Mouse (Mus musculus): ENCODE results near the gene Ahdc1. TPM values are rescaled to one million over a fixed set of nuclear protein-coding genes. Genes with fewer than 3 reads are reported as not detected.
"Not testable (repeated sequence)": the region's sequence is repeated elsewhere in the genome, so short reads cannot be mapped to it uniquely, and the experiment has no call there.

Gene Ahdc1
- total and polyA plus RNA-seq, 3 experiments: 1.6 to 19.9 (median 8.4) TPM

- no peak overlapping the region for H3K4me2 ChIP-seq (ENCODE audit: insufficient read depth, low read depth, poor library complexity, severe bottlenecking)
- H3K79me2 ChIP-seq (replicated peaks; ENCODE audit: control insufficient read depth, extremely low read depth, insufficient read depth, poor library complexity, severe bottlenecking): no peaks in the 10 kb centered on the region
- dilution Hi-C loops (cut with MboI; ENCODE audit: extremely low pct_ligation_motif_present, extremely low pct_unique_long_range_greater_than_20kb, low sequenced_read_pairs): no loop called here
- peaks cover 5 to 26% of the 10 kb centered on the region in 2 experiments; a peak in 3 of 4 replicates for H3K4me1 ChIP-seq (ENCODE audit: control insufficient read depth in 1 of 2, insufficient read depth in 2 of 2)
- no peak overlapping the region for H3K4me3 ChIP-seq (replicated peaks in 1 of 3; ENCODE audit: low read depth in 2 of 3, low read length in 2 of 3, poor library complexity in 1 of 3)
- H3K36me3 ChIP-seq (replicated peaks in 1 of 2; ENCODE audit: control insufficient read depth in 1 of 2, insufficient read depth in 1 of 2, low read length in 1 of 2): no peaks in the 10 kb centered on the region
- in situ Hi-C loops (cut with MboI; ENCODE audit: low pct_ligation_motif_present, low pct_unique_long_range_greater_than_20kb, low sequenced_read_pairs): no loop called here
- H3K9me3 ChIP-seq (replicated peaks; ENCODE audit: low read length): no peaks in the 10 kb centered on the region
- DNase-seq (ENCODE audit: extremely low read depth): no peak
- no peak overlapping the region for H3K9ac ChIP-seq (ENCODE audit: insufficient read depth, low read depth)
- no peaks in the 10 kb centered on the region for H3K27me3 ChIP-seq (replicated peaks)
- no peak for TF ChIP-seq TBP (conservative IDR thresholded peaks at IDR 0.05; ENCODE audit: low read depth, low read length)
- TF ChIP-seq BHLHE40 (IDR thresholded peaks at IDR 0.05; ENCODE audit: low read depth, low read length): no peak
- no peak for TF ChIP-seq CHD1 (IDR thresholded peaks at IDR 0.05; ENCODE audit: low read depth, low read length)
- TF ChIP-seq GABPA (IDR thresholded peaks at IDR 0.05; ENCODE audit: insufficient replicate concordance, low read depth, low read length): no peak
- TF ChIP-seq E2F4 (IDR thresholded peaks at IDR 0.05; ENCODE audit: insufficient replicate concordance, low read depth, low read length): no peak
- no peak overlapping the region for H3K27ac ChIP-seq (ENCODE audit: insufficient read depth, low read depth)
Observed at GRCm38 (mm10) chr4:133094936-133095733, 84.1 kb downstream of the Ahdc1 start.

DNA sequence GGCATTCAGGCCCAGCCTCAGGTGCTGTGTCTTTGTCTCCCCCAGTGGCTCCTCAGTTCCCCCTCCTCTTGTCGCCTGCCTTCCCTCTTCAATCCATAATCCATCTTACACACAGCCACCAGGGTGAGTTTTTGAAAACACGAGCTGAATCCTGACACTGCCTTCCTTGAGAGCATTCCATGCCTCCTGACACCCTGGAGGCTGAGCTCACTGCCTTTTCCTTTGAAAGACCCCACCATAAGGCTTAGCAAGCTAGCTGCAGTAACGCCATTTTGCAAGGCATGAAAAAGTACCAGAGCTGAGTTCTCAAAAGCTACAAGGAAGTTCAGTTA is 84.6 kb downstream of the Ahdc1 start:
- H3K4me3 ChIP-seq (replicated peaks in 1 of 3; ENCODE audit: low read depth in 2 of 3, low read length in 2 of 3, poor library complexity in 1 of 3); H3K27me3 ChIP-seq (replicated peaks); H3K27ac ChIP-seq (ENCODE audit: insufficient read depth, low read depth); DNase-seq (ENCODE audit: extremely low read depth); in situ Hi-C loops (cut with MboI; ENCODE audit: low pct_ligation_motif_present, low pct_unique_long_range_greater_than_20kb, low sequenced_read_pairs); H3K36me3 ChIP-seq (replicated peaks in 1 of 2; ENCODE audit: control insufficient read depth in 1 of 2, insufficient read depth in 1 of 2, low read length in 1 of 2); H3K9ac ChIP-seq (ENCODE audit: insufficient read depth, low read depth); H3K79me2 ChIP-seq (replicated peaks; ENCODE audit: control insufficient read depth, extremely low read depth, insufficient read depth, poor library complexity, severe bottlenecking); H3K4me2 ChIP-seq (ENCODE audit: insufficient read depth, low read depth, poor library complexity, severe bottlenecking); H3K9me3 ChIP-seq (replicated peaks; ENCODE audit: low read length); dilution Hi-C loops (cut with MboI; ENCODE audit: extremely low pct_ligation_motif_present, extremely low pct_unique_long_range_greater_than_20kb, low sequenced_read_pairs): not testable (repeated sequence)
- peaks cover 5 to 24% of the 10 kb centered on the region in 2 experiments; a peak in 3 of 4 replicates for H3K4me1 ChIP-seq (ENCODE audit: control insufficient read depth in 1 of 2, insufficient read depth in 2 of 2)

DNA sequence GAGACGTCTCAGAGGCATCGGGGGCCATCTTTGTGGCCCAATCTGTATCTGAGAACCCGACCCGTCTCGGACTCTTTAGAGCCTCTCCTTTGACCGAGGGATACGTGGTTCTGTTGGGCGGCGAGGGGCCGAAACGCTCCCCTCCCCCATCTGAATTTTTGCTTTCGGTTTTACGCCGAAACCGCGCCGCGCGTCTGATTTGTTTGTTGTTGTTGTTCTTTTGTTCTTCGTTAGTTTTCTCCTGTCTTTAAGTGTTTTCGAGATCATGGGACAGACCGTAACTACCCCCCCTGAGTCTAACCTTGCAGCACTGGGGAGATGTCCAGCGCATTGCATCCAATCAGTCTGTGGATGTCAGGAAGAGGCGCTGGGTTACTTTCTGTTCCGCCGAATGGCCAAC is 85.6 kb downstream of the Ahdc1 start:
- H3K4me3 ChIP-seq (replicated peaks in 1 of 3; ENCODE audit: low read depth in 2 of 3, low read length in 2 of 3, poor library complexity in 1 of 3): not testable (repeated sequence)

DNA sequence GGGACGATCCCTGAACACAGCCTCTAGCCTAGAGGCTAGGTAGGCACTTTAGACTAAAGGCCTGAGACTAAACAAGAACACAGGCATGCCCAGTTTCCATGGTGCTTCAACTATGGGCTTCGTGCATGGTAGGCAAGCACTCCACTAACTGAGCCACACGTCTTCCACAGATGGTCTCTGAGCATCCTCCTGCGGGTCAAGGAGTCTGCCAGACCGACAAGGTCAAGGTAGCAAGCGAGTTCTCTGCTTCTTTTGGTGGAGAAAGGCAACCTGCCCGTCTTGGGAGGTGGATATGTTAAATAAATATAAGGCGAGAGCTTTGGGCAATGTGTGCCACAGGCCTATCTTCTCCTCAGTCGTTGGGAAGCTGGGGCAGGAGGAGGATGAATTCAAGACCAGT is 90.7 kb downstream of the Ahdc1 start:
- no peaks in the 10 kb centered on the region for H3K4me1 ChIP-seq (ENCODE audit: control insufficient read depth in 1 of 2, insufficient read depth in 2 of 2)
- in situ Hi-C loops (cut with MboI; ENCODE audit: low pct_ligation_motif_present, low pct_unique_long_range_greater_than_20kb, low sequenced_read_pairs) (no loop called here), dilution Hi-C loops (cut with MboI; ENCODE audit: extremely low pct_ligation_motif_present, extremely low pct_unique_long_range_greater_than_20kb, low sequenced_read_pairs) (no loop called here)
- H3K36me3 ChIP-seq (replicated peaks in 1 of 2; ENCODE audit: control insufficient read depth in 1 of 2, insufficient read depth in 1 of 2, low read length in 1 of 2): no peaks in the 10 kb centered on the region
- H3K27me3 ChIP-seq (replicated peaks): no peaks in the 10 kb centered on the region
- DNase-seq (ENCODE audit: extremely low read depth): no peak
- no peak overlapping the region for H3K9ac ChIP-seq (ENCODE audit: insufficient read depth, low read depth)
- H3K27ac ChIP-seq (ENCODE audit: insufficient read depth, low read depth): no peak overlapping the region
- TF ChIP-seq CHD1 (IDR thresholded peaks at IDR 0.05; ENCODE audit: low read depth, low read length) (no peak), JUN (IDR thresholded peaks at IDR 0.05; ENCODE audit: insufficient read depth, low read depth, low read length) (no peak), SIN3A (IDR thresholded peaks at IDR 0.05; ENCODE audit: low read length) (no peak), GABPA (IDR thresholded peaks at IDR 0.05; ENCODE audit: insufficient replicate concordance, low read depth, low read length) (no peak), USF1 (IDR thresholded peaks at IDR 0.05; ENCODE audit: low read depth, low read length) (no peak), JUND (conservative IDR thresholded peaks at IDR 0.05; ENCODE audit: low read depth, low read length) (no peak), POLR2A (IDR thresholded peaks at IDR 0.05; ENCODE audit: low read depth, low read length) (no peak), TBP (conservative IDR thresholded peaks at IDR 0.05; ENCODE audit: low read depth, low read length) (no peak), CTCF (conservative IDR thresholded peaks at IDR 0.05 in 1 of 2, IDR thresholded peaks at IDR 0.05 in 1 of 2; ENCODE audit: low read depth in 2 of 2, low read length in 2 of 2) (no peak), ZMIZ1 (IDR thresholded peaks at IDR 0.05; ENCODE audit: low read depth, low read length) (no peak), RCOR1 (conservative IDR thresholded peaks at IDR 0.05; ENCODE audit: low read depth, low read length) (no peak), NELFE (IDR thresholded peaks at IDR 0.05; ENCODE audit: low read depth, low read length) (no peak), E2F4 (IDR thresholded peaks at IDR 0.05; ENCODE audit: insufficient replicate concordance, low read depth, low read length) (no peak), ZKSCAN1 (IDR thresholded peaks at IDR 0.05; ENCODE audit: borderline replicate concordance, low read depth, low read length) (no peak)
- no peaks in the 10 kb centered on the region for H3K9me3 ChIP-seq (replicated peaks; ENCODE audit: low read length)
- H3K4me3 ChIP-seq (replicated peaks in 1 of 3; ENCODE audit: low read depth in 2 of 3, low read length in 2 of 3, poor library complexity in 1 of 3): no peak overlapping the region
- H3K79me2 ChIP-seq (replicated peaks; ENCODE audit: control insufficient read depth, extremely low read depth, insufficient read depth, poor library complexity, severe bottlenecking): no peaks in the 10 kb centered on the region
- no peak overlapping the region for H3K4me2 ChIP-seq (ENCODE audit: insufficient read depth, low read depth, poor library complexity, severe bottlenecking)

More for the DNA sequence above, 85.6 kb downstream of the Ahdc1 start:
- H3K4me2 ChIP-seq (ENCODE audit: insufficient read depth, low read depth, poor library complexity, severe bottlenecking); H3K27ac ChIP-seq (ENCODE audit: insufficient read depth, low read depth); dilution Hi-C loops (cut with MboI; ENCODE audit: extremely low pct_ligation_motif_present, extremely low pct_unique_long_range_greater_than_20kb, low sequenced_read_pairs); H3K9ac ChIP-seq (ENCODE audit: insufficient read depth, low read depth); in situ Hi-C loops (cut with MboI; ENCODE audit: low pct_ligation_motif_present, low pct_unique_long_range_greater_than_20kb, low sequenced_read_pairs); DNase-seq (ENCODE audit: extremely low read depth); H3K36me3 ChIP-seq (replicated peaks in 1 of 2; ENCODE audit: control insufficient read depth in 1 of 2, insufficient read depth in 1 of 2, low read length in 1 of 2); H3K27me3 ChIP-seq (replicated peaks); H3K79me2 ChIP-seq (replicated peaks; ENCODE audit: control insufficient read depth, extremely low read depth, insufficient read depth, poor library complexity, severe bottlenecking); H3K9me3 ChIP-seq (replicated peaks; ENCODE audit: low read length): not testable (repeated sequence)
- peaks cover 0 to 20% of the 10 kb centered on the region in 2 experiments; a peak in 2 of 4 replicates for H3K4me1 ChIP-seq (ENCODE audit: control insufficient read depth in 1 of 2, insufficient read depth in 2 of 2)
